Mouse (Mus musculus) myocyte (in vitro differentiated cells): ENCODE measurements around the gene Pim1.

Experiments used
- CEBPB ChIP-seq: IDR thresholded peaks from 2 replicates; pipeline ENCODE4 v1.6.1; 2011; ENCODE audit warnings: mild to moderate bottlenecking, moderate library complexity; ENCODE audit not compliant: poor library complexity, insufficient read depth, severe bottlenecking
- E2F4 ChIP-seq: IDR thresholded peaks from one replicate; pipeline ENCODE4 v1.6.1; 2011; ENCODE audit warnings: mild to moderate bottlenecking, control low read depth, moderate library complexity; ENCODE audit not compliant: insufficient read depth
- MAX ChIP-seq: IDR thresholded peaks from one replicate; pipeline ENCODE4 v1.6.1; 2011; ENCODE audit warnings: low read depth, mild to moderate bottlenecking, control low read depth
- MYOD1 ChIP-seq, 3 experiments: IDR thresholded peaks; one replicate each; pipeline ENCODE4 v1.6.1; 2011; ENCODE audit warnings: control low read depth in 2 of 3, low read depth in 2 of 3, mild to moderate bottlenecking in 2 of 3, moderate library complexity in 1 of 3; ENCODE audit not compliant: insufficient read length in 2 of 3, control insufficient read depth in 1 of 3
- MYOG ChIP-seq, 3 experiments: IDR thresholded peaks; one replicate each; pipeline ENCODE4 v1.6.1; 2011; ENCODE audit warnings: control low read depth in 2 of 3, low read depth in 2 of 3, mild to moderate bottlenecking in 2 of 3; ENCODE audit not compliant: insufficient read length in 2 of 3, control insufficient read depth in 1 of 3, insufficient read depth in 1 of 3
- POLR2A ChIP-seq: IDR thresholded peaks from one replicate; pipeline ENCODE4 v1.6.1; 2011; ENCODE audit warnings: low read depth, mild to moderate bottlenecking, control low read depth, moderate library complexity; ENCODE audit not compliant: insufficient read length
- POLR2AphosphoS2 ChIP-seq: IDR thresholded peaks from one replicate; pipeline ENCODE4 v1.6.1; 2011; ENCODE audit warnings: low read depth, control low read depth; ENCODE audit not compliant: insufficient read length
- REST ChIP-seq: IDR thresholded peaks from one replicate; pipeline ENCODE4 v1.6.1; 2011; ENCODE audit warnings: mild to moderate bottlenecking, control low read depth, moderate library complexity; ENCODE audit not compliant: insufficient read depth, insufficient read length
- SRF ChIP-seq: IDR thresholded peaks from one replicate; pipeline ENCODE4 v1.6.1; 2011; ENCODE audit warnings: low read depth; ENCODE audit not compliant: control insufficient read depth, insufficient read length
- TCF12 ChIP-seq: IDR thresholded peaks from one replicate; pipeline ENCODE4 v1.6.1; 2011; ENCODE audit warnings: mild to moderate bottlenecking, control low read depth; ENCODE audit not compliant: poor library complexity, insufficient read depth, severe bottlenecking
- TCF3 ChIP-seq: IDR thresholded peaks from one replicate; pipeline ENCODE4 v1.6.1; 2011; ENCODE audit warnings: low read depth, control low read depth; ENCODE audit not compliant: insufficient read length
- USF1 ChIP-seq: IDR thresholded peaks from one replicate; pipeline ENCODE4 v1.6.1; 2011; ENCODE audit warnings: low read depth, mild to moderate bottlenecking, control low read depth, moderate library complexity

DNA sequence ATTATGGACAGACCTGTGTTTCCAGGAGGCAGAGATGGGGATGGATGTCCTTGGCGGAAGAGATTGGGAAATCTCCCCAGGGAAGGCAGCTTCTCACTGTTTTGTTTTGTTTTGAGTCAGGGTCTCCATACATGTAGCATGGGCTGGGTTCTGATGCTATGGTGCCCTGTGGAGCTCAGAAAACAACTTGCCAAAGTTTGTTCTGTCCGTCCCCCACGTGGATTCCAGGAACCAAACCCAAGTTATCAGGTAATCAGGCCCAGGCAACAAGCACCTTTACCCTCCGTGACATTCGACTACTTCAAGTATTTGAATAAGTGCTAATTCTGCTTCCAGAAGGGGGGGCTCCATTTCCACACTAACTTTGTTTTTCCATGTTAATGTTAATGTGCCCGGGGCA, 9.0 kb downstream of the Pim1 start:
- no peak for TF ChIP-seq POLR2A
- TF ChIP-seq USF1 = no peak
- no peak for TF ChIP-seq CEBPB
- no peak for TF ChIP-seq E2F4
- no peak for TF ChIP-seq SRF
- no peak for TF ChIP-seq TCF12
- TF ChIP-seq POLR2AphosphoS2 = no peak
- no peak for TF ChIP-seq MAX
- TF ChIP-seq MYOD1 (IDR thresholded peaks at IDR 0.05; ENCODE audit: control insufficient read depth in 1 of 3, insufficient read length in 2 of 3, low read depth in 2 of 3) = no peak
- no peak for TF ChIP-seq MYOG (IDR thresholded peaks at IDR 0.05; ENCODE audit: control insufficient read depth in 1 of 3, insufficient read depth in 1 of 3, insufficient read length in 2 of 3, low read depth in 2 of 3)
- no peak for TF ChIP-seq REST
- no peak for TF ChIP-seq TCF3
